Mouse (Mus musculus): ENCODE measurements around the gene Pgbd5.

GRCm38 (mm10) chr8:124397321-124398065 lies 42.0 kb downstream of the Pgbd5 start:
- no peak for TF ChIP-seq POLR2A (IDR thresholded peaks at IDR 0.05; ENCODE audit: insufficient read length, low read depth)
- no peak for TF ChIP-seq E2F4 (IDR thresholded peaks at IDR 0.05; ENCODE audit: insufficient read depth)
- no peak for TF ChIP-seq USF1 (IDR thresholded peaks at IDR 0.05; ENCODE audit: low read depth)
- TF ChIP-seq POLR2AphosphoS2 (IDR thresholded peaks at IDR 0.05; ENCODE audit: insufficient read length, low read depth), result no peak
- TF ChIP-seq CEBPB (IDR thresholded peaks at IDR 0.05; ENCODE audit: insufficient read depth, poor library complexity, severe bottlenecking), result no peak
- no peak for TF ChIP-seq MAX (IDR thresholded peaks at IDR 0.05; ENCODE audit: low read depth)
- no peak for TF ChIP-seq SRF (IDR thresholded peaks at IDR 0.05; ENCODE audit: control insufficient read depth, insufficient read length, low read depth)
- TF ChIP-seq MYOD1 (IDR thresholded peaks at IDR 0.05; ENCODE audit: control insufficient read depth in 1 of 3, insufficient read length in 2 of 3, low read depth in 2 of 3), result no peak
- TF ChIP-seq TCF12 (IDR thresholded peaks at IDR 0.05; ENCODE audit: insufficient read depth, poor library complexity, severe bottlenecking), result no peak

Data from myocyte (in vitro differentiated cells).